Mouse (Mus musculus) heart, adult 8-10 months (tissue): ENCODE measurements around the gene Irgc1. TPM values are rescaled to one million over a fixed set of nuclear protein-coding genes. Genes with fewer than 3 reads are reported as not detected.
A peak's percentile ranks its signal among the peaks of the same experiment; 100 is the strongest.

Experiments
- DNase-seq: peaks from one replicate; pipeline ENCODE4 v3.0.0; 2022; ENCODE audit warnings: low spot score
- total RNA-seq, 4 experiments: library from RNA; stranded (reverse); gene quantifications; 2 replicates each; pipeline ENCODE4 v1.2.4; 2022

The Irgc1 gene
- total RNA-seq, 4 experiments from 2014 or later: 0.32 TPM; not detected in 3

GRCm38 (mm10) chr7:24472442-24472841 lies 20.3 kb upstream of the Irgc1 start:
- DNase-seq: no peak

GRCm38 (mm10) chr7:24470356-24470755 lies 18.3 kb upstream of the Irgc1 start:
- no peak for DNase-seq

GRCm38 (mm10) chr7:24469126-24469525 lies 17.0 kb upstream of the Irgc1 start:
- no peak for DNase-seq

GRCm38 (mm10) chr7:24467886-24468285 lies 15.8 kb upstream of the Irgc1 start:
- DNase-seq: no peak

- DNase-seq: no peak
Observed at GRCm38 (mm10) chr7:24466835-24467234, 14.7 kb upstream of the Irgc1 start.

- peak; percentile 71 for DNase-seq
Observed at GRCm38 (mm10) chr7:24462388-24463319, 10.6 kb upstream of the Irgc1 start, which contains the start of gene Plaur. Gene Plaur, plus strand, starts transcription at chr7:24462484.

GRCm38 (mm10) chr7:24461376-24462051 lies 9.4 kb upstream of the Irgc1 start:
- DNase-seq: peak; percentile 36

- no peak for DNase-seq
Observed at GRCm38 (mm10) chr7:24459843-24460242, 7.7 kb upstream of the Irgc1 start.

- DNase-seq: no peak
Observed at GRCm38 (mm10) chr7:24459440-24459839, 7.3 kb upstream of the Irgc1 start.

- no peak for DNase-seq
Observed at GRCm38 (mm10) chr7:24457726-24458370, 5.8 kb upstream of the Irgc1 start.

GRCm38 (mm10) chr7:24455726-24456125 lies 3.6 kb upstream of the Irgc1 start:
- peak; percentile 63 for DNase-seq

- DNase-seq: no peak
Observed at GRCm38 (mm10) chr7:24454199-24454598, 2.1 kb upstream of the Irgc1 start.

GRCm38 (mm10) chr7:24450585-24451017 lies 1.5 kb downstream of the Irgc1 start:
- DNase-seq: no peak

GRCm38 (mm10) chr7:24448782-24449517 lies 3.1 kb downstream of the Irgc1 start:
- DNase-seq: no peak

- no peak for DNase-seq
Observed at GRCm38 (mm10) chr7:24446697-24447340, 5.3 kb downstream of the Irgc1 start.

GRCm38 (mm10) chr7:24445266-24445926 lies 6.7 kb downstream of the Irgc1 start:
- DNase-seq: no peak

GRCm38 (mm10) chr7:24442313-24442712 lies 9.8 kb downstream of the Irgc1 start:
- DNase-seq: no peak

- peak; percentile 65 for DNase-seq
Observed at GRCm38 (mm10) chr7:24441785-24442184, 10.3 kb downstream of the Irgc1 start.

- no peak for DNase-seq
Observed at GRCm38 (mm10) chr7:24439891-24440290, 12.2 kb downstream of the Irgc1 start.

GRCm38 (mm10) chr7:24439191-24439590 lies 12.9 kb downstream of the Irgc1 start:
- DNase-seq: no peak
